Mouse (Mus musculus) thymus, postnatal 10 days (tissue): ENCODE data around the gene Slc22a19.
"Not testable (repeated sequence)": the region's sequence is repeated elsewhere in the genome, so short reads cannot be mapped to it uniquely, and the experiment has no call there.

Experiments
- DNase-seq, 2 experiments: peaks; one replicate each; pipeline ENCODE4 v3.0.0; 2021; ENCODE audit warnings: low spot score in 2 of 2

Gene Slc22a19

GRCm38 (mm10) chr19:7711148-7711547, at the start of gene Slc22a19:
Gene Slc22a19 (minus strand): TSS chr19:7711310.
- no peak for DNase-seq

GRCm38 (mm10) chr19:7753371-7753770, 42.3 kb upstream of the Slc22a19 start:
- DNase-seq: not testable (repeated sequence)

DNA sequence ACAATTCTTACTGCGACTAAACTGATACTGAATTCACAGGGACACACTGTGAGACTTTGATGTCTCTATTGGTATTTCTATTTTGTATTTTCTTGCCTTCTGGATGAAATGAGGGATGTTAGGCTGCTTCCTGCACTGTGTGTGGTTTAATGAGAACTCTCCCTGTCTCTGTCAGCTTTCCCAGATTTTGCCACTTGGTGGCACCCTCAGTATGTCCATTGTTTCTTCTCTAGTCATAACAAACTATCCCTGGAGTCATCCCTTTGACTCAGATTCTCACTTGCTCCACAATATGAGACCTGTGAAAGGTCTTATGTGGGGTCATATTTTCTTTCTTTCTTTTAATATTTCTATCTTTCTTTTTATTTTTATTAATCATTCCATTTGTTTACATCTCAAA, 18.4 kb upstream of the Slc22a19 start:
- DNase-seq: no peak

DNA sequence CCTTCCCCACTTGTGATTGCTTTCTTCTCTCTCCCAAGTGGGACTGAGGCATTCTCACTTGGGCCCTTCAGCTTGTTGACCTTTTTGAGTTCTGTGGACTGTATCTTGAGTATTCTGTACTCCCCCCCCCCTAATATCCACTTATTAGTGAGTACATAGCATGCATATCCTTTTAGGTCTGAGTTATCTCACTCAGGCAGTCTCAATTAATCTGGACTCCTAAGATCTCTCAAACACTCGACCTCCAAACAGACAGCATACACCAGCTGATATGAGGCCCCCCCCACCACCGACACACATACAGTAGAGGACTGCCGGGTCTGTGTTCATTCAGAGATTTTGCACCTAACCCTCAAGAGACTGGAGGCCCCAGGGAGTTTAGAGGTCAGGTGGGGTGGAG, 18.0 kb downstream of the Slc22a19 start:
- not testable (repeated sequence) for DNase-seq

DNA sequence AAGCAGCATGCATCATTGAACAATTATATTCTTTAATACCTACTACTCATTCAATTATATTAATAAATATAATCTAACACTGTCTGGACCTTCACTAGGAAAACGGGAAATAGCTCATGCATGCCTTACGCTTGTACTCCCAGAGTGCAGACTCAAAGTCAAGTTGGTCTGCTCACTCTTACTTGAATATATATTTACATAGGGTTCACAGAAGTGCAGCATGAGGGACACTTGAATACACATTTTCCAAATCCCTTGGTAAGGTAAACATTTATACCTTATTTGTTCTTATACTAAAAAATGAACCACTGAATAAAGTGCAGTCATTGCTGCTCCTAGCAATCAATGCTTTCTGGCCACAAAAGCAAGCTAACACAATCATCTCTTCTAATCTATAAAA, 19.9 kb downstream of the Slc22a19 start:
- no peak for DNase-seq

- DNase-seq: no peak
Measured at GRCm38 (mm10) chr19:7687988-7688387, 23.1 kb downstream of the Slc22a19 start.

DNA sequence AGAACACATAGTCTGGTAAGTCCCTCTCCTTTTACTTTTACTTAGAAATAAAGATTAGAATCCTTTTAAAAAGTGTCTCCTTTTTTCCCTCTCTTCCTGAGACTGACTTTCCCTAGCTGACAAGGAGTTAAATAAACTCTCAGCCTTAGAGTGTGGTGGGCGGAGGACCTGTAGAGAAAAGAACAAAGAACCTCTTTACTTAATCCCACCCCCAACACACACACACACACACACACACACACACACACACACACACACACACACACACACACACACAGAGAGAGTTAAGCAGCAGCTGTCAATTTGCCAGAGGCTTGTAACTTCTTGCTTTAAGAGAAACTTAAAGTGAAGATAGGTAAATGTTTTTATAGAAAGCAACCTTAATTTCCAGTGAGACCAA, 39.1 kb downstream of the Slc22a19 start:
- no peak for DNase-seq

DNA sequence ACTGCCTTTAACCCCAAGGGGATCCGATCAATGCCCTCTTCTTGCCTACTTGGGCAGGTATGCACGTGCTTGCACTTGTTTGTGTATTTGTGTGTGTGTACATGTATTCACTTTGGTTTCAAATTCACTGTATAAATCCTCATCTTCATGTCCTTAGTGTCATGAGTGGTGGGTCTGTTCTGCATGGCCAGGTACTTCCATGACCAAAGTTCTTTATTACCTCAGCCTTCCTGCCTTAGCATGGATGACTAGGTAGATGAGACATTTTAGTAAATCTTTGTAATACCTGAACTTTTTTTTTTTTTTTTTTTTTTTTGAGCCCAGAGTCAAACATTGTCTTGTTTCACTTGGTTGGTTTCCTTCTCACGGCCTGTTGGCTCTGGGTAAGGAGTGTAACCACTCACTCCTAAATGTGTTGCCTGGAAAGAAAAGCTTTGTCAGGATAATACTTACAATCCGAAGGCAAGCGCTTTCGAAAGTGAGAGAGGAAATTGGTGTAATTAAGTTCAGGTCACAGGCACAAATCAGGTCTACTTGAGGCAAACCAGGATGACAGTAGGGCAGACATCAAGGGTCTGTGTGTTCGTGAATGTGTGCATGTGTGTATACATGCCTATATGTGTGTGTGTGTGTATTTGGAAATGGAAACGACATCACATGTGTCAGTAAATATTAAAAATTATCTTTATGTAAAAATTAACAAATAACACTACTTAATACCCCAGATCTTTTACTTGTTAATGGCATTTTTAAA, 62.0 kb downstream of the Slc22a19 start:
- DNase-seq: no peak

DNA sequence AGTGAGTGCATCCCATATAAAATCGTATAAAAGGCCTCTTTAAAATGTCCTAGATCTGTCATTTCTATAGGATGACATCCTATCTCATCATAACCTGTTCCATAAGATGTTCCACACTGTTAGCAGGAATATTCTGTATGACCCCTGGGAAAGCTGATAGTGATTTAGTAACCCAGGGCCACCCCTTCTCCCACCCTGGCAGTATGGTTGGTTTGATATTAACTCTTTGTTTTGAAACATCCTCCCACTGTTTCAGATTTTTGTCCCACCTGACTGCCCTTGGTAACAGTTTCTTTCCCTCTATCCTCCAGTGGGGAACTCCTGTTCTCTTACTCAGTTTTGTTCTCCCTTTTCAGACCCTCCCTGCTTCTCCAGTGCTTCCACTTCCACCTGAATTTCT, 77.3 kb downstream of the Slc22a19 start:
- no peak for DNase-seq

DNA sequence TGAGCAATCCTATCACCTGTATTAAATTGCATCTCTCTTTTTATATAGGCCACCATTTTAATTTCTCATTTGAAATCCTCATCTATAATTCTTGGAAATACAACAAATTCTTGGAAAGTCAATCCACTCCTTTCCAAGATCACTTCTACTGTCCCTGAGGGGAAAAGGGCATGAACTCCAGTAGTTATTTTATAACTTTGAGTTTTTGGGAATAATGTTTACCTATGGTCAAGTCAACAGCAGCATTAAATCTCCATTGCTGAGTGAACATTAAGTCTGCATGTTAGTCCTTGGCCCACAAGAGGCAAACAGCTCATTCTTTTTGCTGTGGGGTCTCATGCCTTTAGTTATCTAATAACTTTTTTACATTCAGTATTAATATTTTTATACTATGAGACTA, 78.1 kb downstream of the Slc22a19 start:
- DNase-seq: no peak
